Mouse (Mus musculus): ENCODE measurements around the gene Ccpg1os. TPM values are rescaled to one million over a fixed set of nuclear protein-coding genes. Genes with fewer than 3 reads are reported as not detected.

Ccpg1os gene
- total RNA-seq (2017) = 11.6 and 15.3 TPM in 2 replicates

GRCm38 (mm10) chr9:72985250-72986220 is at the start of gene Ccpg1os, which contains the start of gene Ccpg1:
TSS of gene Ccpg1os (minus strand) at chr9:72985382.
TSS of gene Ccpg1 (plus strand) at chr9:72985429.
- peak; percentile 99 for ATAC-seq (replicated peaks in 1 of 2; ENCODE audit: insufficient read depth in 1 of 2, low FRiP score in 2 of 2, low TSS enrichment in 1 of 2, low read depth in 1 of 2, poor library complexity in 2 of 2, severe bottlenecking in 2 of 2)

GRCm38 (mm10) chr9:73033406-73033805 is 48.2 kb upstream of the Ccpg1os start:
- ATAC-seq (replicated peaks in 1 of 2; ENCODE audit: insufficient read depth in 1 of 2, low FRiP score in 2 of 2, low TSS enrichment in 1 of 2, low read depth in 1 of 2, poor library complexity in 2 of 2, severe bottlenecking in 2 of 2) = no peak

GRCm38 (mm10) chr9:73031421-73031820 is 46.2 kb upstream of the Ccpg1os start:
- no peak for ATAC-seq (replicated peaks in 1 of 2; ENCODE audit: insufficient read depth in 1 of 2, low FRiP score in 2 of 2, low TSS enrichment in 1 of 2, low read depth in 1 of 2, poor library complexity in 2 of 2, severe bottlenecking in 2 of 2)

GRCm38 (mm10) chr9:73030443-73030842 is 45.3 kb upstream of the Ccpg1os start:
- no peak; a peak in 1 of 4 replicates for ATAC-seq (replicated peaks in 1 of 2; ENCODE audit: insufficient read depth in 1 of 2, low FRiP score in 2 of 2, low TSS enrichment in 1 of 2, low read depth in 1 of 2, poor library complexity in 2 of 2, severe bottlenecking in 2 of 2)

GRCm38 (mm10) chr9:73025818-73026636 is 40.8 kb upstream of the Ccpg1os start:
- ATAC-seq (replicated peaks in 1 of 2; ENCODE audit: insufficient read depth in 1 of 2, low FRiP score in 2 of 2, low TSS enrichment in 1 of 2, low read depth in 1 of 2, poor library complexity in 2 of 2, severe bottlenecking in 2 of 2) = no peak

- no peak for ATAC-seq (replicated peaks in 1 of 2; ENCODE audit: insufficient read depth in 1 of 2, low FRiP score in 2 of 2, low TSS enrichment in 1 of 2, low read depth in 1 of 2, poor library complexity in 2 of 2, severe bottlenecking in 2 of 2)
Observed at GRCm38 (mm10) chr9:73020566-73021097, 35.5 kb upstream of the Ccpg1os start.

- no peak for ATAC-seq (replicated peaks in 1 of 2; ENCODE audit: insufficient read depth in 1 of 2, low FRiP score in 2 of 2, low TSS enrichment in 1 of 2, low read depth in 1 of 2, poor library complexity in 2 of 2, severe bottlenecking in 2 of 2)
Observed at GRCm38 (mm10) chr9:73019841-73020240, 34.7 kb upstream of the Ccpg1os start.

- ATAC-seq (replicated peaks in 1 of 2; ENCODE audit: insufficient read depth in 1 of 2, low FRiP score in 2 of 2, low TSS enrichment in 1 of 2, low read depth in 1 of 2, poor library complexity in 2 of 2, severe bottlenecking in 2 of 2) = no peak
Observed at GRCm38 (mm10) chr9:73014724-73015123, 29.5 kb upstream of the Ccpg1os start.

- no peak for ATAC-seq (replicated peaks in 1 of 2; ENCODE audit: insufficient read depth in 1 of 2, low FRiP score in 2 of 2, low TSS enrichment in 1 of 2, low read depth in 1 of 2, poor library complexity in 2 of 2, severe bottlenecking in 2 of 2)
Observed at GRCm38 (mm10) chr9:73012629-73013028, 27.4 kb upstream of the Ccpg1os start.

- ATAC-seq (replicated peaks in 1 of 2; ENCODE audit: insufficient read depth in 1 of 2, low FRiP score in 2 of 2, low TSS enrichment in 1 of 2, low read depth in 1 of 2, poor library complexity in 2 of 2, severe bottlenecking in 2 of 2) = no peak
Observed at GRCm38 (mm10) chr9:73008384-73008783, 23.2 kb upstream of the Ccpg1os start.

GRCm38 (mm10) chr9:73006175-73006574 is 21.0 kb upstream of the Ccpg1os start:
- ATAC-seq (replicated peaks in 1 of 2; ENCODE audit: insufficient read depth in 1 of 2, low FRiP score in 2 of 2, low TSS enrichment in 1 of 2, low read depth in 1 of 2, poor library complexity in 2 of 2, severe bottlenecking in 2 of 2) = no peak

GRCm38 (mm10) chr9:73005106-73005505 is 19.9 kb upstream of the Ccpg1os start:
- no peak for ATAC-seq (replicated peaks in 1 of 2; ENCODE audit: insufficient read depth in 1 of 2, low FRiP score in 2 of 2, low TSS enrichment in 1 of 2, low read depth in 1 of 2, poor library complexity in 2 of 2, severe bottlenecking in 2 of 2)

- no peak for ATAC-seq (replicated peaks in 1 of 2; ENCODE audit: insufficient read depth in 1 of 2, low FRiP score in 2 of 2, low TSS enrichment in 1 of 2, low read depth in 1 of 2, poor library complexity in 2 of 2, severe bottlenecking in 2 of 2)
Observed at GRCm38 (mm10) chr9:73004076-73004475, 18.9 kb upstream of the Ccpg1os start.

GRCm38 (mm10) chr9:73002177-73002576 is 17.0 kb upstream of the Ccpg1os start:
- ATAC-seq (replicated peaks in 1 of 2; ENCODE audit: insufficient read depth in 1 of 2, low FRiP score in 2 of 2, low TSS enrichment in 1 of 2, low read depth in 1 of 2, poor library complexity in 2 of 2, severe bottlenecking in 2 of 2) = no peak

GRCm38 (mm10) chr9:73001314-73002011 is 16.3 kb upstream of the Ccpg1os start:
- no peak; a peak in 1 of 4 replicates for ATAC-seq (replicated peaks in 1 of 2; ENCODE audit: insufficient read depth in 1 of 2, low FRiP score in 2 of 2, low TSS enrichment in 1 of 2, low read depth in 1 of 2, poor library complexity in 2 of 2, severe bottlenecking in 2 of 2)

GRCm38 (mm10) chr9:73000487-73000886 is 15.3 kb upstream of the Ccpg1os start:
- no peak for ATAC-seq (replicated peaks in 1 of 2; ENCODE audit: insufficient read depth in 1 of 2, low FRiP score in 2 of 2, low TSS enrichment in 1 of 2, low read depth in 1 of 2, poor library complexity in 2 of 2, severe bottlenecking in 2 of 2)

GRCm38 (mm10) chr9:72996806-72997205 is 11.6 kb upstream of the Ccpg1os start:
- no peak for ATAC-seq (replicated peaks in 1 of 2; ENCODE audit: insufficient read depth in 1 of 2, low FRiP score in 2 of 2, low TSS enrichment in 1 of 2, low read depth in 1 of 2, poor library complexity in 2 of 2, severe bottlenecking in 2 of 2)
